Mouse (Mus musculus) liver, embryonic 16.5 days (tissue): ENCODE measurements around the gene Ddr1. TPM values are rescaled to one million over a fixed set of nuclear protein-coding genes. Genes with fewer than 3 reads are reported as not detected.

Experiments
- ATAC-seq: fragments of 200-750 bp; cut with Nextera tagmentation; 2 replicates; pipeline ENCODE4 v1.8.0; 2017; ENCODE audit warnings: low read depth, mild to moderate bottlenecking, moderate number of reproducible peaks, moderate library complexity
- H3K27ac ChIP-seq: fragments of 300-500 bp; sonication (generic); 2 replicates; pipeline ENCODE4 v1.5.1; 2014; ENCODE audit warnings: mild to moderate bottlenecking, low read length
- H3K27me3 ChIP-seq: fragments of 300-500 bp; sonication (generic); 2 replicates; pipeline ENCODE4 v1.6.1; 2014; ENCODE audit warnings: low read depth, low read length, mixed read lengths; ENCODE audit not compliant: control insufficient read depth, insufficient read depth
- H3K36me3 ChIP-seq: fragments of 300-500 bp; sonication (generic); 2 replicates; pipeline ENCODE4 v1.6.1; 2014; ENCODE audit warnings: mild to moderate bottlenecking; ENCODE audit not compliant: control insufficient read depth, insufficient read depth
- H3K4me1 ChIP-seq: fragments of 300-500 bp; sonication (generic); 2 replicates; pipeline ENCODE4 v1.6.1; 2014; ENCODE audit warnings: low read depth, low read length, mixed read lengths; ENCODE audit not compliant: control insufficient read depth
- H3K4me2 ChIP-seq: fragments of 300-500 bp; sonication (generic); 2 replicates; pipeline ENCODE4 v1.6.1; 2014; ENCODE audit warnings: low read depth, low read length, mixed read lengths
- H3K4me3 ChIP-seq: fragments of 300-500 bp; sonication (generic); 2 replicates; pipeline ENCODE4 v1.5.1; 2014; ENCODE audit warnings: low read depth, mild to moderate bottlenecking, low read length
- H3K9ac ChIP-seq: fragments of 300-500 bp; sonication (generic); 2 replicates; pipeline ENCODE4 v1.6.1; 2014; ENCODE audit warnings: low read depth, low read length
- H3K9me3 ChIP-seq: fragments of 300-500 bp; sonication (generic); replicated peaks from 2 replicates; pipeline ENCODE4 v1.6.1; 2016; ENCODE audit warnings: low read length; ENCODE audit not compliant: control insufficient read depth
- WGBS: fragments of 180-500 bp; shearing (Covaris S2); extraction: QIAGEN DNeasy Blood & Tissue Kit; methylation state at CpG from one replicate; pipeline ENCODE4 v1.1.7; 2014; ENCODE audit not compliant: insufficient replicate concordance; 5-methylcytosine and 5-hydroxymethylcytosine counted together
- polyA plus RNA-seq: library from polyadenylated mRNA; unstranded; fragments of >200 nt; fragmentation: Nextera tagmentation; extraction: Ambion mirVana; gene quantifications from 2 replicates; pipeline ENCODE4 v1.2.1, GENCODE M21; 2015

Gene Ddr1
- polyA plus RNA-seq, 1 experiment from 2014 or later, result 4.1 TPM

- ATAC-seq, result no peak
- no peaks in the 10 kb centered on the region; the same call in 1 of the 2 replicates for H3K27me3 ChIP-seq
- WGBS, result 33% methylated on average over 8 of the region's 8 CpGs
- no peak overlapping the region for H3K4me2 ChIP-seq
- H3K9ac ChIP-seq, result no peak overlapping the region
- no peak overlapping the region for H3K4me3 ChIP-seq
- no peaks in the 10 kb centered on the region for H3K36me3 ChIP-seq
- H3K27ac ChIP-seq, result no peak overlapping the region
- H3K9me3 ChIP-seq, result no peaks in the 10 kb centered on the region
- no peaks in the 10 kb centered on the region; the same call in 1 of the 2 replicates for H3K4me1 ChIP-seq
Observed at GRCm38 (mm10) chr17:35710705-35711347, 6.4 kb upstream of the Ddr1 start.

- Histone ChIP-seq H3K27ac (no peak overlapping the region), H3K9ac (no peak overlapping the region), H3K4me3 (no peak overlapping the region), H3K36me3 (no peaks in the 10 kb centered on the region), H3K27me3 (peaks cover 12% of the 10 kb centered on the region), H3K4me1 (no peaks in the 10 kb centered on the region; the same call in 1 of the 2 replicates), H3K4me2 (no peak overlapping the region), H3K9me3 (no peaks in the 10 kb centered on the region)
- ATAC-seq, result peak; percentile 75; the same call in 1 of the 2 replicates
- 29% methylated on average over 2 of the region's 2 CpGs for WGBS
Observed at GRCm38 (mm10) chr17:35708611-35709010, 4.2 kb upstream of the Ddr1 start.

- ATAC-seq, result no peak
- Histone ChIP-seq H3K9ac (no peak overlapping the region), H3K9me3 (no peaks in the 10 kb centered on the region), H3K36me3 (no peaks in the 10 kb centered on the region), H3K4me2 (no peak overlapping the region), H3K4me1 (no peaks in the 10 kb centered on the region; the same call in 1 of the 2 replicates), H3K27me3 (peaks cover 15% of the 10 kb centered on the region), H3K27ac (no peak overlapping the region), H3K4me3 (no peak overlapping the region)
- WGBS, result 43% methylated on average over 7 of the region's 7 CpGs
Observed at GRCm38 (mm10) chr17:35707929-35708328, 3.5 kb upstream of the Ddr1 start.

GRCm38 (mm10) chr17:35705836-35706235 is 1.4 kb upstream of the Ddr1 start:
- no peak overlapping the region for H3K27ac ChIP-seq
- H3K4me2 ChIP-seq, result no peak overlapping the region
- WGBS, result 13% methylated on average over 4 of the region's 4 CpGs

GRCm38 (mm10) chr17:35703751-35704271 is 610 bp downstream of the Ddr1 start:
- H3K4me3 ChIP-seq, result no peak overlapping the region

More at GRCm38 (mm10) chr17:35705836-35706235, 1.4 kb upstream of the Ddr1 start:
- no peak overlapping the region for H3K4me3 ChIP-seq
- no peaks in the 10 kb centered on the region; the same call in 1 of the 2 replicates for H3K4me1 ChIP-seq
- no peak overlapping the region for H3K9ac ChIP-seq
- no peak for ATAC-seq
- H3K9me3 ChIP-seq, result no peaks in the 10 kb centered on the region
- no peaks in the 10 kb centered on the region for H3K36me3 ChIP-seq
- H3K27me3 ChIP-seq, result peaks cover 35% of the 10 kb centered on the region

GRCm38 (mm10) chr17:35703065-35703464 is 1.4 kb downstream of the Ddr1 start:
- no peak overlapping the region for H3K4me2 ChIP-seq
- no peak overlapping the region for H3K9ac ChIP-seq
- no peak overlapping the region for H3K4me3 ChIP-seq
- 26% methylated on average over 2 of the region's 2 CpGs for WGBS
- H3K27ac ChIP-seq, result no peak overlapping the region
- H3K9me3 ChIP-seq, result no peaks in the 10 kb centered on the region
- no peak for ATAC-seq
- H3K27me3 ChIP-seq, result peaks cover 62% of the 10 kb centered on the region
- H3K4me1 ChIP-seq, result peaks cover 3% of the 10 kb centered on the region
- H3K36me3 ChIP-seq, result no peaks in the 10 kb centered on the region

More at GRCm38 (mm10) chr17:35703751-35704271, 610 bp downstream of the Ddr1 start:
- peaks cover 55% of the 10 kb centered on the region for H3K27me3 ChIP-seq
- no peak overlapping the region for H3K4me2 ChIP-seq
- no peak for ATAC-seq
- no peaks in the 10 kb centered on the region for H3K9me3 ChIP-seq
- peaks cover 3% of the 10 kb centered on the region for H3K4me1 ChIP-seq
- no peak overlapping the region for H3K27ac ChIP-seq
- 9% methylated on average over 14 of the region's 14 CpGs for WGBS
- no peak overlapping the region for H3K9ac ChIP-seq
- H3K36me3 ChIP-seq, result no peaks in the 10 kb centered on the region

- Histone ChIP-seq H3K36me3 (no peaks in the 10 kb centered on the region), H3K27me3 (peaks cover 67% of the 10 kb centered on the region), H3K9me3 (no peaks in the 10 kb centered on the region), H3K4me2 (no peak overlapping the region), H3K4me1 (peaks cover 3% of the 10 kb centered on the region), H3K9ac (no peak overlapping the region), H3K4me3 (no peak overlapping the region), H3K27ac (no peak overlapping the region)
- WGBS, result 15% methylated on average over 4 of the region's 4 CpGs
- no peak for ATAC-seq
Observed at GRCm38 (mm10) chr17:35702605-35703004, 1.8 kb downstream of the Ddr1 start.

- ATAC-seq, result 0 out of 2 replicates have a peak, but pooled peaks have one; percentile 9
- Histone ChIP-seq H3K4me3 (no peak overlapping the region; the same call in 1 of the 2 replicates), H3K9me3 (no peaks in the 10 kb centered on the region), H3K36me3 (no peaks in the 10 kb centered on the region), H3K9ac (no peak overlapping the region), H3K4me1 (peaks cover 3% of the 10 kb centered on the region), H3K27ac (no peak overlapping the region), H3K4me2 (no peak overlapping the region), H3K27me3 (peaks cover 73% of the 10 kb centered on the region)
- WGBS, result 11% methylated on average over 16 of the region's 16 CpGs
Observed at GRCm38 (mm10) chr17:35701978-35702461, 2.4 kb downstream of the Ddr1 start.
